Mouse (Mus musculus) heart, postnatal 36 days (tissue): ENCODE measurements around the gene Prmt8. TPM values are rescaled to one million over a fixed set of nuclear protein-coding genes. Genes with fewer than 3 reads are reported as not detected.

Experiments
- DNase-seq, 2 experiments: peaks; one replicate each; pipeline ENCODE4 v3.0.0; 2021 to 2022
- intact Hi-C: fragments of 180-260 bp; cut with DNase I; formaldehyde crosslinking; loops from one replicate; pipeline ENCODE4 v1.15.1; 2025
- total RNA-seq, 2 experiments: library from RNA; stranded (reverse); gene quantifications; 2 replicates each; pipeline ENCODE4 v1.2.3; 2021

The Prmt8 gene
- total RNA-seq: not detected

DNA sequence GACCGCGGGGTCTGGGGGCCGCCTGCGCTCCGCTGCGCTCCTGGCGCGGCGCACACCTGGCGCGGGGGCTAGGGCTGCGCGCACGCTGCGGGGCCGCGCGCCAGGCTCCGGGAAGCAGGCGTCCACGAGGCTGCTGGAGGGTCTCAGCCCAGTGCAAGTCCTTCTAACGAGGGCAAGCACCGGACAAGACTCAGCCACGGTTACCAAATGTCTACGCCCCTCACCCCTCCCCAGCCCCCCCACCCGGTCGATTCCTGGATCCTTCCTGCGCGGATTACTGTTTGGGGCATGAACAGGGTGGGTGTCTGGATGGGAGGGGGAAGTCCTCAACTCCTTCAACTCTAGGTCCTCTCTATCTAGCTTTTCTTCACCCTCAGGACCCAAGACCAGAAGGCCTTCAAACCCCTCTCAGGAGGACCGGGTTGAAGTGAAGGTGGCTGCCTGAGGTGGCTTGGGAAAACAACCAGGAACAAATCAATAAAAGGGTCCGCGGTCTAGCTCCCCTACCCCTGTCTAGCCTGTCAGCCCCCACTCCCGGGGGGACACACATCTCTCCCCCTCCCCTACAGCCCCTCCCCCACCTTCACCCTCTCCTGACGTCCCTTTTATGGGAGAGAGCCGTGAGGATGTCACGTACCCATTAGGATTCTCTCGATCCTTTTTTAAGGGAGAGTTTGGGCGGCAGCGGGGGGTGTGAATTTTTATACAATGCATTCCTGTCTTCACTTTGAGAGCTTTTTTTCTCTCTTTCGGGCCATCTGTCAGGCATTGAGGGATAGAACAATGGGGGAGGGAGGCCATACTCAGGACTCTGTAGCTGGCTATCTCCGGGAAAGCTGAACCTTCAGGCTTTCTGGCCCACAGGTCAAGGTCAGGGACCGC is at the start of gene Prmt8:
Prmt8 (minus strand) TSS at position 198 of the 882 bp plus-strand sequence.
- DNase-seq: no peak
- intact Hi-C loops: no loop called here

DNA sequence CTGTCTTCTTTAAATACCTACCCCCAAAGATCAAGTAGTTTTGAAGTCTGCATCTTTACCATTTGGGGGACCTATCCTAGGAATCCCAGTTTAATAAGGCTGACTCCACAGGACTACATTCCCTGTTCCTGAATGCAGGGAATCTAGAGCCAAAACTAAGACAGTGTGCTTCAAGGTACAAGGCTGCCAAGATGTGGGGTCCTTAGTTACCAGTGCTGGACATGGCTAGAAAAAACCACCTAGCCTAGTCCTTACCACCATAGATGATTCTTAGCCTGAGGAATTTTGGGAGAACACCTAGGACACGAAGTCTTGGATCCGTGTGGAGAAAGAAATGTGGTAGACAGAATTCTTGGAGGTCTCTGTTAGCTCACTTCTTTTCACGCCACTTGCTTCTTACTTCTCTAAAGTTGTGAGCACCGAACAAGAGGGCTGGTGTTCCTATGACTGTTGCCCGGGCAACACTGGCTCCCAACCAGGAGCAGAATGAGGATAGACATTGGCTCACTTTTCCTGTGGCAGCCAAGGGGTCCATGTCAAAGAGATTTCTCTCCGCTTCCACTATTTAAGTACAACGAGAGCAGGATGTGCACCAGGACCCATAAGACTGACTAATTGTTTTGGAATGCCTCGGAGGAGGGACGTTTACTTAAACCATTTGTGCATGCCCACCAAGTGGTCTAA is 33.9 kb upstream of the Prmt8 start:
- intact Hi-C loops: no loop called here
- DNase-seq: no peak

GRCm38 (mm10) chr6:127802211-127802610 is 32.9 kb upstream of the Prmt8 start:
- intact Hi-C loops: no loop called here
- DNase-seq: no peak

DNA sequence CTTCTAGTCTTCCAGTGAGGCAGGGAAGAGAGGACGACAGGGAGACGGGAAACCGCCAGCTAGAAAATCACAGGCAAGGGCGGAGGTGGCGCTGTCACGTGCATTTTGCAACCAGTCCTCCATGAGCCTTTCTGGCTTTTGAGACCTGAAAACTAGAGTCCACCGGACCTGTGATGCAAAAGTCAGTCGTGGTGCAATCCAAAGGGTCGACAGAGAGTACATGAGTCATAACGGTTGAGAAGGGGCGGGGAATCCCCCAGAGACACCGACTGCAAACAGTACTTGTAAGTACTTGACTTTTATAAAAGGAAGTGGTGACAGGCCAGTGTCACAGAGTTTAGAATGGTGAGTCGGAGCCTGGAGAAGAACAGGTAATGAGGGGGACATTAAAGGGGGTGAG is 20.8 kb upstream of the Prmt8 start:
- DNase-seq: no peak
- intact Hi-C loops: no loop called here

- intact Hi-C loops: no loop called here
- no peak for DNase-seq
Measured at GRCm38 (mm10) chr6:127770806-127771205, 1.5 kb upstream of the Prmt8 start.

GRCm38 (mm10) chr6:127768621-127769274 is 524 bp downstream of the Prmt8 start:
- intact Hi-C loops: no loop called here
- no peak for DNase-seq

DNA sequence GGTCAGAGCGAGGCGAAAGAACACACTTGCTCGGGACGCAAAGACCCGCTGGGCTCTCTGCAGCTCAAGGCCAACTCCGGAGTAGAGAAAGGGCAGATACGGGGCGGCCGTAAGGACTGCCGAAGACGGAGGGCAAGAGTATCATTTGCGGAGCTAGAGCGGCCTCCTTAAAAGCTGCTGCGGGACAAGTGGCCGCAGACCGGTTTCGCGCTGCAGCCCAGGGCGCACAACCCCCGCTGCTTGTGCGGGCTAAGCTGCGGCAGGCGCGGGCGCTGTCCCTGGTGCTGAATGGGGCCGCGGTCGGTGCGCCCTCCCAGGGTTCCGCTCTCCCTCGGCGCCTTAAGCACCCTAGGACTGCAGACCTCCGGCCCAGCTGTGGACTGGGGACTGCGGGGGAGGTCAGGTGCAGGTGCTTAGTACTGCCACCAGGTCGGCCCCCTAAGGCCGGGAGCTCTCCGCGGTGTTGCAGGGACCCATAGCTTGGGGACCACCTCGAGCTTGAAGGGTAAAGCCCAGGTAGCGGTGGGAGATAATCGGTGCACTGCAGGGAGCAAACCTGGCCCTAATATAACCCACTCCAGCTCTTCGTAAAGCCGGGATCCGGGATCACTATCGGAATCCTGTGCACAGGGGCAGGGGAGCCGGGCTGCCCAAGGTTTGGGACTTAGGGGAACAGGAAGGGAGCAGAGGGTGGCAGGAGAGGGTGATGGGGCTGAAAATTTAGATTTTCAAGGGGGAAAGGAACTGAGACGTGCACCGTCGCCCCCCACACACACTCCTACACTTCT is 1.4 kb downstream of the Prmt8 start:
- intact Hi-C loops: no loop called here
- peak; percentile 53 to 61 for DNase-seq

- DNase-seq: no peak
- intact Hi-C loops: no loop called here
Measured at GRCm38 (mm10) chr6:127767201-127767705, 2.0 kb downstream of the Prmt8 start.

DNA sequence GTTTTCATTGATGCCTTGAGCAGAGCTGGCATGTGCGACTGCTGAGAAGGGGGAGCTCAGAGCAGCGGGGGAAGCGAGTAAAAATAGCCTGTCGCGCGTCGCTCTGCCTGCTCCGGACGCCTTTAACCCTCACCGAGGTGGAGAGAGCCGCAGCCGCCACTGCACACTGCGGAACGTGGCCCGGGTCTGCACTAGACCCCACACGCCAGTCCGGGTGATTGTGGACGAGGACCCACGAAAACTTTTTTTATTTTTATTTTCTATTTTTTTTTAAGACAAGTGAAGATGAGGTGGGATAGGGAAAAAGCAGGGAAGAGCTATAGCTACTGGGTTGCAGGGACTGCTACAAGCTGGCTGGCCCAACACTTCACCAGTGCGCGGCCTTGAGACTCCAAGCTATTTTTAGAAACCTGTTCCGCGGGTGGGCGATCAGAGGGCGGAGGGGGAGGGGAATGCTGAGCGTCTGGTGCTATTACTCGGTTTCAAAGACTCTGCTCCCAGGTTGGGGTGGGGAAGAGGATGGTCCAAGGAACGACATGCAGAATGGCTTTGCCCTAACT is 2.6 kb downstream of the Prmt8 start:
- DNase-seq: peak in 1 of 2 experiments; percentile 7

DNA sequence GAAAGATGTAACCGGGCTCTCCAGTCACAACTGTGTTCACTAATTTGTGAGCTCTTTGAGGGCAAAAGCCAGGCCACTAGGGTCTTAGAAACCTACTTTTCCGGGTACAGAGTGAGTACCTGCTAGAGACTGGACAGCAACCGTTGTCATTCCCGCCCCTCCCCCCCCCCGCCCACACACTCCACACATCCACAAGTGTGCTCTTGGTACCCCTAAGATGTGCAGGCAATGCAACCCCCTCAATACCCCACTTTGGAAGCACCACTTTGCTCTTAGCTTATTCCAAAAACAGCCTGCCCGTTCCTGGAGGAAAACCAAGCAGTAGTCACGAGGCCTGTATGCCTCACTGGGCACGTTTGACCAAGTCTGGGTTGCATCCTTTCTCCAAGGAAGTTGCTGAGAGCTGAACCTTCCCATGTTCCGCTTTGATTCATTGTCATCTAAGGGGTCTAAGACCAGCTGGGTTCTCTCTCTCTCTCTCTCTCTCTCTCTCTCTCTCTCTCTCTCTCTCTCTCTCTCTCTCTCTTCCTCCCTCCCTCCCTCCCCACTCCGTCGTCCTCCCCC is 3.1 kb downstream of the Prmt8 start:
- intact Hi-C loops: no loop called here

More for the DNA sequence above, 2.6 kb downstream of the Prmt8 start:
- intact Hi-C loops: no loop called here

GRCm38 (mm10) chr6:127765573-127765972 is 3.7 kb downstream of the Prmt8 start:
- DNase-seq: no peak
- intact Hi-C loops: no loop called here

More for the DNA sequence above, 3.1 kb downstream of the Prmt8 start:
- DNase-seq: no peak

DNA sequence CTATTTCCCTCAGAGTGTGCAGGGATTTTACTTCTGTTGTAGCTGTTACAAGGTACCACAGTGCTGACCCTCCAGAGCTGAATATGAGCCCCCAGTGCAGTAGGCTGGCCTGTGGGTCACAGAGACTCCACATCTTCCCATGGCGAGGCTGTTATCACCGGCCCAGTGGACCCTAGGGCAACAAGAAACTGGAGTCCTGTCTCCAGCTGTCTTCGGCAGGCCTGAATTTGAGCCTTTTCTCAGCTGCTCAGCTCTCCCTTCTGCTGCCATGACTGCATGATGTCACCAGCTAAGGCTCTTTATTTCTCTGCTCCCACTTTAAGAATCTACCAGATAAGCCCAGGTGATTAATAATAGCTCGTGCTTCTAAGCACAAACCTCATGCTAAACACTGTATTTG is 11.0 kb downstream of the Prmt8 start:
- intact Hi-C loops: no loop called here
- DNase-seq: no peak

DNA sequence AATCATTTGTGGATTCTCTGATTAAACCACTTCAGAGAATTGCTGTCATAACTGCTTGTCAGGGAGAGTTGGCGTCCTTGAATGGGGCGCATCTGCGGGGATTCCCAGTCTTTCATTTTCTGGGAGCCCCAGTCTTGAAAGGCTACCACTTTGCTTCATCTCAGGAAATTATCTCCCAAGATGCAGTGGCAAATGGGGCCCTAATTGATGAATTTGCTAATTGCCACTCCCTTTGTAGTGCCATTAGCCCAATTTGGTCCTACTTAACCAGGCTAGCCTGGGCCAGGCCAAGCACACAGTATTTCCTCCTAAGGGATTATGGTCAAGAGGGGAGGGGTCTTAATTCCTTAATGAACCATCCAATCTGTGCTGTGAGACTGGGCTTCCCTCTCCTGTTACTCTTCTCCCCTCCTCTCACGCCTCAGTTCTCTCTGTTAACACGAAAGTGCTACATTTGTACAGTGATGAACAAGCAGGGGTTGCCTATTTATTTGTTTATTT is 11.6 kb downstream of the Prmt8 start:
- DNase-seq: no peak
- intact Hi-C loops: no loop called here

DNA sequence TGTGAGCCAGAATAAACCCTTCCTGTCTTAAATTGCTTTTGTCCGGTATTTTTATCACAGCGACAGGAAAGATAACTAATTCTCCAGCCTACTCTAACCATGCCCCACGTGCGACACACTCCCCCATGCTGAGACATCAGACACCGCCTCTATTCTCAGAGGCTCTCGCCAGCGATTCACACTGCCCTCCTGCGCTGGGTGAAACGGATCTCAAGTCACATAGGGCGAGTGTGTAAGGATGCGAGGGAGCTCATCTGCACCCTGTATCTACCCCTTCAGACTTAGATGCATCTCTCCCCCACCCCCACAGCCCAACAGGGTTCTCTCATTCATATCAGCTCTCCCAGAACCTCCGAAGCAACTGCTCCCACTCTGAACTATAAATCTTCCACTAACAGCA is 12.4 kb downstream of the Prmt8 start:
- intact Hi-C loops: no loop called here
- no peak for DNase-seq

DNA sequence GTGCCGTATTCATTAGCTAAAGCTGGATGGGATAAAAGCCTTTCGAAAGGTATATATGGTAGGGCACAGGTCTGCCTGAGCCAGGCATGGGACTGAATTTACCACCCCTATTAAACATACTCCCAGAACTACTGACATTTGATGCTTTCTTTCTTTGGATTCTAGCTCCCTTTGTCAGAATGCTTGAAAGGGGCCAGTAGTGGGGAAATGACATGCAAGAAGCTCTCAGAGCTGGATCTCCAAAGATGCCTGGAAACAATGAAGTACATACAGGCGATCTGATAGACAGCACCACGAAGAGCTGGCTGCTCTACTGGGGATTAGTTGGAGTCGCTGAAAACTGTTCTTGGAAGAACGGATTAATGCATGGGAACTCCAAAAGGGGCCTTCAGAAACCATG is 16.0 kb downstream of the Prmt8 start:
- intact Hi-C loops: no loop called here

DNA sequence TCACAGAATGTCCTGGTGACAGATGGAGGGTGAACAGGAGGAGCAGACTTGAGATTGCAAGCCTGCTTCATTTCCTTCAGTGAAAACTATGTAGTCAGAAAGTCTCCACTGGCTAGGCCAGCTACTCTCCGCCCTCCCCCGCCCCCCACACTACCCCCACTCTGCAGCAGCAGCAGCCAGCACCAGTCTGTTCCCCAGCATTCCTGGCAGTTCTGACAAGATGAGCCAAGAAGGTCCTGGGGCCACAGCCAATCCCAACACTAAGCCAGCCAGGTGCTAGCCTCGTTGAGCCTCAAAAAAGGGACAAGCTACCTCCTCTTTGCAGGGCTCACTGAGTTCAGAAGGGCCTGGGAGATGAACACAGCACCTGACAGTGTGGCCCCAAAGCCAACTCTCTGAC is 16.6 kb downstream of the Prmt8 start:
- intact Hi-C loops: no loop called here
- no peak for DNase-seq

More for the DNA sequence above, 16.0 kb downstream of the Prmt8 start:
- DNase-seq: no peak

DNA sequence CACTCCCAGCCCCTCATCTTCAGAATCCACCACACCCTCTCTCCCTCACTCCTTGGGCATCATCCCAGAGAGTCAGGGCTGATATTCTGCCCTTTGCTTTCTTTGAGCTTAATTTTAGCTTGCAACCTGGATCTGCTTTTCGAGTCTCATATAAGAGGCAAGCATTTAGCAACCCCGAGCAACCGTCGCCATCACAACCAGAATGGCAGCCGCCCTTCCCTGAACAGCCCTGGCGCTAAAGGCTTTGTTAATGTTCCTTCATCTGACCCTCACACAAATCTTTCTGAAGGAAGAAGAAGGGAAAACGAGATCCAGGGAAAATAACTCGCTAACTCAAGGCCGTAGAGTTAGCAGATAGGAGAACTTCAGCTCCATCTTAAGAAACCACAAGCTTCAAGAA is 17.8 kb downstream of the Prmt8 start:
- no peak for DNase-seq
- intact Hi-C loops: no loop called here

DNA sequence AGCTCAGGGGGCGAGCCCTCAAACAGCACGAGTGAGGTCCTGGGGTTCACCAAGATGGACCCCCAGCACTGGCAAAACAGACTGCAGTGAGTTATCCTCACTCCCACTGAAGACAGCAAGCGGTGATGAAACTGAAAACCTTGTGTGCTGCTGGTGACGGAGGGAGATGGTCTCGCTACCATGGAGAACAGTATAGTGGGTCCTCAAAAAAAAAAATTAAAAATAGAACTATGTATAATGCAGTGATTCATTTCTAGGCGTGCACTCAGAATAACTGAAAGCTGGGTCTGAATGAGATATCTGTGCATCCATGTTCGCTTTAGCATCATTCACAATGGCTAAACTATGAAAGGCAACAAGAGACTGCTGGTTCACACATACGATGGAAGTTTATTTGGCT is 20.5 kb downstream of the Prmt8 start:
- no peak for DNase-seq
- intact Hi-C loops: no loop called here

GRCm38 (mm10) chr6:127742290-127742689 is 27.0 kb downstream of the Prmt8 start:
- intact Hi-C loops: no loop called here
- DNase-seq: no peak

- no peak for DNase-seq
- intact Hi-C loops: no loop called here
Measured at GRCm38 (mm10) chr6:127741162-127741561, 28.1 kb downstream of the Prmt8 start.
